Mouse (Mus musculus) liver, embryonic 14.5 days (tissue): Measurements from ENCODE around the gene Pard6b.

Source experiments
- CTCF ChIP-seq: IDR thresholded peaks from 2 replicates; pipeline ENCODE4 v1.5.1; 2016; ENCODE audit warnings: antibody characterized with exemption, low read depth, control low read depth
- EP300 ChIP-seq: IDR thresholded peaks from 2 replicates; pipeline ENCODE4 v1.6.1; 2016; ENCODE audit warnings: antibody characterized with exemption, low read depth

GRCm38 (mm10) chr2:168056666-168056933 is 24.2 kb upstream of the Pard6b start:
- TF ChIP-seq CTCF (no peak), EP300 (no peak)
